Mouse (Mus musculus): Measurements from ENCODE around the gene Gm4450. TPM values are rescaled to one million over a fixed set of nuclear protein-coding genes. Genes with fewer than 3 reads are reported as not detected.

Gene Gm4450
- polyA plus RNA-seq, 1 experiment from 2014 or later, result not detected

- no peak overlapping the region for H3K9ac ChIP-seq
- no peak overlapping the region for H3K4me3 ChIP-seq
- no peaks in the 10 kb centered on the region for H3K9me3 ChIP-seq
- no peaks in the 10 kb centered on the region for H3K4me1 ChIP-seq
- H3K4me2 ChIP-seq (replicated peaks), result no peak overlapping the region
- H3K27me3 ChIP-seq, result peaks cover 6% of the 10 kb centered on the region
- H3K27ac ChIP-seq, result no peak overlapping the region
- no peak for ATAC-seq (ENCODE audit: insufficient number of reproducible peaks, insufficient read depth, low FRiP score, low TSS enrichment)
- no CpG with 5 or more reads among the region's 1 CpGs for WGBS
- no peaks in the 10 kb centered on the region for H3K36me3 ChIP-seq
Observed at GRCm38 (mm10) chr3:98434088-98434816, 22.7 kb downstream of the Gm4450 start.

- peaks cover 38% of the 10 kb centered on the region for H3K27me3 ChIP-seq
- ATAC-seq (ENCODE audit: insufficient number of reproducible peaks, insufficient read depth, low FRiP score, low TSS enrichment), result no peak
- H3K4me2 ChIP-seq (replicated peaks), result no peak overlapping the region
- WGBS, result 23% methylated on average over 8 of the region's 8 CpGs
- peak overlapping the region; percentile 58; the same call in 1 of the 2 replicates for H3K4me3 ChIP-seq
- no peaks in the 10 kb centered on the region for H3K36me3 ChIP-seq
- H3K4me1 ChIP-seq, result peaks cover 14% of the 10 kb centered on the region
- H3K27ac ChIP-seq, result no peak overlapping the region
- no peaks in the 10 kb centered on the region for H3K9me3 ChIP-seq
- H3K9ac ChIP-seq, result no peak overlapping the region
Observed at GRCm38 (mm10) chr3:98428928-98429525, 27.9 kb downstream of the Gm4450 start.

DNA sequence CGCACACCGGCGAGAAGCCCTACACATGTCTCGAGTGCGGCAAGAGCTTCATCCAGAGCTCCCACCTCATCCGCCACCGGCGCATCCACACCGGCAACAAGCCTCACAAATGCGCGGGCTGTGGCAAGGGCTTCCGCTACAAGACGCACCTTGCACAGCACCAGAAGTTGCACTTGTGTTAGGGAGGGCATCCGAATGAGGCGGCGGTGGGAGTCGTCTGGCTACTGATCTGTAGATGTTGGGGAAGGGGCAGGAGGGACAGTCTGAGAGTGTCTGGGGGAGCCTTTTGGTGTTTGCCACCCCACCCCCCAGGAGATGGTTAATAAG lies 28.5 kb downstream of the Gm4450 start:
- no peak overlapping the region for H3K27ac ChIP-seq
- H3K4me2 ChIP-seq (replicated peaks), result peak overlapping the region; percentile 99
- no peak for ATAC-seq (ENCODE audit: insufficient number of reproducible peaks, insufficient read depth, low FRiP score, low TSS enrichment)
- H3K4me1 ChIP-seq, result peaks cover 14% of the 10 kb centered on the region
- no peaks in the 10 kb centered on the region for H3K9me3 ChIP-seq
- no peaks in the 10 kb centered on the region for H3K36me3 ChIP-seq
- H3K9ac ChIP-seq, result peak overlapping the region; percentile 53
- peaks cover 38% of the 10 kb centered on the region for H3K27me3 ChIP-seq
- H3K4me3 ChIP-seq, result peak overlapping the region; percentile 58
- WGBS, result 5% methylated on average over 17 of the region's 17 CpGs

DNA sequence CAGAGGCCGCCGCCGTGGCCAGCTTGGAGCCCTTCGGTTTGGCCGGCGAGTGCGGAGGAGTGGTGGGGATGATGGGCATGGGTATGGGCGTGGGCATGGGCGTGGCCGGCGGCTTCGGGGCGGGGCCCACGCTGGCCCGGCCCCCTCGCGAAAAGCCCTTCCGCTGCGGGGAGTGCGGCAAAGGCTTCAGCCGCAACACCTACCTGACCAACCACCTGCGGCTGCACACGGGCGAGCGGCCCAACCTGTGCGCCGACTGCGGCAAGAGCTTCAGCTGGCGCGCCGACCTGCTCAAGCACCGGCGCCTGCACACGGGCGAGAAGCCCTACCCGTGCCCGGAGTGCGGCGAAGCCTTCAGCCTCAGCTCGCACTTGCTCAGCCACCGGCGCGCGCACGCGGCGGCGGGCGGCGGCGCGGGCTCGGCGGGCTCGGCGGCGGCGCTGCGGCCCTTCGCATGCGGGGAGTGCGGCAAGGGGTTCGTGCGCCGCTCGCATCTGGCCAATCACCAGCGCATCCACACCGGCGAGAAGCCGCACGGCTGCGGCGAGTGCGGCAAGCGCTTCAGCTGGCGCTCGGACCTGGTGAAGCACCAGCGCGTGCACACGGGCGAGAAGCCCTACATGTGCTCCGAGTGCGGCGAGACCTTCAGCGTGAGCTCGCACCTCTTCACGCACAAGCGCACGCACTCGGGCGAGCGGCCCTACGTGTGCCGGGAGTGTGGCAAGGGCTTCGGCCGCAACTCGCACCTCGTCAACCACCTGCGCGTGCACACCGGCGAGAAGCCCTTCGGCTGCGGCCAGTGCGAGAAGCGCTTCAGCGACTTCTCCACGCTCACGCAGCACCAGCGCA lies 29.1 kb downstream of the Gm4450 start:
- peak overlapping the region; percentile 53 for H3K9ac ChIP-seq
- peak overlapping the region; percentile 58 for H3K4me3 ChIP-seq
- H3K4me1 ChIP-seq, result peaks cover 14% of the 10 kb centered on the region
- no peaks in the 10 kb centered on the region for H3K36me3 ChIP-seq
- under 1% methylated on average over 109 of the region's 110 CpGs for WGBS
- peak overlapping the region; percentile 99 for H3K4me2 ChIP-seq (replicated peaks)
- peaks cover 38% of the 10 kb centered on the region for H3K27me3 ChIP-seq
- no peak overlapping the region for H3K27ac ChIP-seq
- H3K9me3 ChIP-seq, result no peaks in the 10 kb centered on the region
- peak; percentile 92 for ATAC-seq (ENCODE audit: insufficient number of reproducible peaks, insufficient read depth, low FRiP score, low TSS enrichment)

DNA sequence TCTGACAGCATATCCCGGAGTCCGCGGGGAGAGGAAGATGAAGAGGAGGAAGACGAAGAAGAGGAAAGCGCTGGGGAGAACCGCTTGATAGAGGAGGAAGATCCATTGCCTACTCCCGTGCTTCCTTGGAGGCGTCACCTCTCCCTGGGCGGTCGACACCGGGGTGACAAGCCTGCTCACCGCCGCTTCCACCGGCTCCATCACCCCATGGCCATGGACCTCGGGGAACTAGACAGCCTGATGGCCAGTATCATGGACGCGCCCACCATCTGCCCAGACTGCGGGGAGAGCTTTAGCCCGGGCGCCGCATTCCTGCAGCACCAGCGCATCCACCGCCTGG lies 29.7 kb downstream of the Gm4450 start:
- Histone ChIP-seq H3K4me1 (peaks cover 14% of the 10 kb centered on the region), H3K9ac (peak overlapping the region; percentile 53), H3K27me3 (peaks cover 38% of the 10 kb centered on the region), H3K4me3 (peak overlapping the region; percentile 58), H3K27ac (no peak overlapping the region), H3K9me3 (no peaks in the 10 kb centered on the region), H3K4me2 (replicated peaks) (peak overlapping the region; percentile 99), H3K36me3 (no peaks in the 10 kb centered on the region)
- 0% methylated on average over 23 of the region's 23 CpGs for WGBS
- no peak; the same call in 1 of the 2 replicates for ATAC-seq (ENCODE audit: insufficient number of reproducible peaks, insufficient read depth, low FRiP score, low TSS enrichment)

DNA sequence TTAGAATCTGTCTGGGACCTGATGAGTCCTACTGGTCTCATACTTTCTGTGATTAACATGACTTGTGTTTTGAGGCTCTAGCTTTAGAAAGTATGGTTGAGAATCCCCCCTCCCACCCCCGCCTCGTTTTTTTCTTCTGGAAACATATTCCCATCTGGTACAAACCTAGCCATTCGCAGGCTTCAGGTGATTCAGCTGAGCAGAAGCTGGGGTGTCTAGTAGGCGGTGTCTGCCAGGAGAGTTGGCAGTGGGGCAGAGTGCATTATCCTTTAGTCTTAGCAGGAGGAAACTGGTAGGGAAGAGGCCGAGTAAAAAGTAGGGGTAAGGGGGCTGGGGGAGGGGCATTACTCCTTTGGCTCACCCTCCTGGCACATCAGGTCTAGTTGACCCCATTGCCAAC lies 30.2 kb downstream of the Gm4450 start:
- H3K4me1 ChIP-seq, result peaks cover 14% of the 10 kb centered on the region
- peak overlapping the region; percentile 99 for H3K4me2 ChIP-seq (replicated peaks)
- H3K27ac ChIP-seq, result no peak overlapping the region
- no peaks in the 10 kb centered on the region for H3K9me3 ChIP-seq
- no peak for ATAC-seq (ENCODE audit: insufficient number of reproducible peaks, insufficient read depth, low FRiP score, low TSS enrichment)
- 50% methylated on average over 5 of the region's 5 CpGs for WGBS
- peak overlapping the region; percentile 53; the same call in 1 of the 2 replicates for H3K9ac ChIP-seq
- peak overlapping the region; percentile 58 for H3K4me3 ChIP-seq
- H3K27me3 ChIP-seq, result peaks cover 38% of the 10 kb centered on the region
- H3K36me3 ChIP-seq, result no peaks in the 10 kb centered on the region

- no peak overlapping the region for H3K4me2 ChIP-seq (replicated peaks)
- H3K4me1 ChIP-seq, result 0 out of 2 replicates have a peak, but pooled peaks cover 7% of the 10 kb centered on the region
- no peaks in the 10 kb centered on the region for H3K9me3 ChIP-seq
- H3K9ac ChIP-seq, result no peak overlapping the region
- H3K27ac ChIP-seq, result no peak overlapping the region
- no peak overlapping the region for H3K4me3 ChIP-seq
- H3K36me3 ChIP-seq, result no peaks in the 10 kb centered on the region
- no peak for ATAC-seq (ENCODE audit: insufficient number of reproducible peaks, insufficient read depth, low FRiP score, low TSS enrichment)
- H3K27me3 ChIP-seq, result peaks cover 18% of the 10 kb centered on the region
- 80% methylated on average over 4 of the region's 4 CpGs for WGBS
Observed at GRCm38 (mm10) chr3:98422926-98423325, 34.0 kb downstream of the Gm4450 start.

DNA sequence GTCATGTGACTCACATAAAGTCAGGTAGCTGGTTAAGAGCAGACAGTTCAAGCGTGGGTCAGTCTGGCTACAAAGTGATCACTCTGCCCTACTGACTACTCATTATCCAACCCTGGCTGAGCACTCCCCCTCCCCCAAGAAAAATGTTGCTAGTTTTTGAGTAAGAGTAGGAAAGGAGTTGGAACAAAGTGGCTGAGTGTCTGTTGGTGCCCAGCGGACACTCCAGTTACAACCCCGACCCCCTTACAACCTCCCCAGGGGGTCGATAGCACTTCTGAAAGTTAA lies 37.2 kb downstream of the Gm4450 start:
- Histone ChIP-seq H3K27me3 (no peaks in the 10 kb centered on the region), H3K9ac (no peak overlapping the region), H3K27ac (no peak overlapping the region), H3K9me3 (no peaks in the 10 kb centered on the region), H3K4me1 (no peaks in the 10 kb centered on the region), H3K36me3 (no peaks in the 10 kb centered on the region), H3K4me2 (replicated peaks) (no peak overlapping the region), H3K4me3 (no peak overlapping the region)
- no peak for ATAC-seq (ENCODE audit: insufficient number of reproducible peaks, insufficient read depth, low FRiP score, low TSS enrichment)
- 52% methylated on average over 4 of the region's 4 CpGs for WGBS

DNA sequence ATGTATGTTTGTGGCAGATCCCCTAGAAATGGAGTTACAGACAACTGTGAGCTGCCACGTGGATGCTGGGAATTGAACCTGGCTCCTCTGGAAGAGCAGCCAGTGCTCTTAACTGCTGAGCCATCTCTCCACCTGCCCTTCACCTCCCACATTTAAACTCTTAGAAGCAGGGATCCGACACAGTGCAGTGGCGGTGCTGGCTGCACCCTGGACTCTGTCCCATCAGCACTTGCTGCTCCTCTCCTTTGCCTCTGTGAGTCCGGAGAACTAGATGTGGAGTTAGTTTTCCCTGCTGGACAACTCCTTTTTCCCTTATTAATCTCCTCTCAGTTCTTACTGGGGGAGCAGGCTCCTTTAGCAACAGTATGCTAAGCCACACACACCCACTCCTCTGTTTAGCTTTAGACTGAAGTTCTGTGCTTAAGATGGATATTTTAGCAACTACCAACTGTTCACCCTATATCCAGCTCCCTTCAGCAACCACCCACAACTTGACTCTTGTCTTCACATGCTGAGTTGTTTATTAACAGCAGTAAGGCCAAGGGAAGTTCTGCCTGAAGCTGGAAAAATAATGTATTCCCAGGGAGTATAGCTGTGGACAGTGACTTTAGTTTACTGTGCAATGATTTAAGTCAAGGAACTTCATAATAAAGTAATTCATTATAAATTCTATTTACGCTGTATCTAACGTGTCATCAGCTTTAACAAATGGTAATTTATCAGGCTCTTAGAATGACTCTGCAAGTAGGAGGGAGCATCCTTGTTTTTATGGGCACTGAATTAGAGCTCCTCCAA lies 37.7 kb downstream of the Gm4450 start:
- no peaks in the 10 kb centered on the region for H3K9me3 ChIP-seq
- 75% methylated on average over 6 of the region's 6 CpGs for WGBS
- no peak for ATAC-seq (ENCODE audit: insufficient number of reproducible peaks, insufficient read depth, low FRiP score, low TSS enrichment)

DNA sequence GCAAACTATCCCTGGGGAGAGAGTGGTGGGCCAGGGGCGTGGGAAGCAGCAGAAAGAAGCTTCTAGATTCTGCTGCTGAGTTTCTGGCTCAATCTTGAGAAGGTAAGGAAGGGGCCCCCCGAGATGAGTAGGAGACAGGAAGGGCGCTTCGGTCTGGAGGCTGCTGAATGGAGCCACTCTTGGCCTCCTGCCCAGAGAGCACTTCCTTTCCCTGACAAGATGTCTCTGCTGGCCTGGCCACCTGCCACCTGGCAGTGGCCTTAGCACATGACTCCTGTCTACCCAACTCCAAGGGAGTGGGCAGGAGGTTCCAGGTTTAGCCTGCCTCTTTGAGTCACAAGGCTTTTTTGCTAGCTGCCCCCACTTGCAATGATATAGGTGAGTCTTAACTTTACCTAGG lies 39.6 kb downstream of the Gm4450 start:
- Histone ChIP-seq H3K4me2 (replicated peaks) (no peak overlapping the region), H3K27me3 (no peaks in the 10 kb centered on the region), H3K36me3 (no peaks in the 10 kb centered on the region), H3K9me3 (no peaks in the 10 kb centered on the region), H3K9ac (no peak overlapping the region), H3K4me3 (no peak overlapping the region), H3K4me1 (no peaks in the 10 kb centered on the region), H3K27ac (no peak overlapping the region)
- no peak; the same call in 1 of the 2 replicates for ATAC-seq (ENCODE audit: insufficient number of reproducible peaks, insufficient read depth, low FRiP score, low TSS enrichment)
- WGBS, result 84% methylated on average over 4 of the region's 4 CpGs

More for the DNA sequence above, 37.7 kb downstream of the Gm4450 start:
- H3K4me3 ChIP-seq, result no peak overlapping the region
- no peak overlapping the region for H3K27ac ChIP-seq
- H3K4me1 ChIP-seq, result no peaks in the 10 kb centered on the region
- no peak overlapping the region for H3K9ac ChIP-seq
- no peak overlapping the region for H3K4me2 ChIP-seq (replicated peaks)
- H3K27me3 ChIP-seq, result no peaks in the 10 kb centered on the region
- H3K36me3 ChIP-seq, result no peaks in the 10 kb centered on the region

DNA sequence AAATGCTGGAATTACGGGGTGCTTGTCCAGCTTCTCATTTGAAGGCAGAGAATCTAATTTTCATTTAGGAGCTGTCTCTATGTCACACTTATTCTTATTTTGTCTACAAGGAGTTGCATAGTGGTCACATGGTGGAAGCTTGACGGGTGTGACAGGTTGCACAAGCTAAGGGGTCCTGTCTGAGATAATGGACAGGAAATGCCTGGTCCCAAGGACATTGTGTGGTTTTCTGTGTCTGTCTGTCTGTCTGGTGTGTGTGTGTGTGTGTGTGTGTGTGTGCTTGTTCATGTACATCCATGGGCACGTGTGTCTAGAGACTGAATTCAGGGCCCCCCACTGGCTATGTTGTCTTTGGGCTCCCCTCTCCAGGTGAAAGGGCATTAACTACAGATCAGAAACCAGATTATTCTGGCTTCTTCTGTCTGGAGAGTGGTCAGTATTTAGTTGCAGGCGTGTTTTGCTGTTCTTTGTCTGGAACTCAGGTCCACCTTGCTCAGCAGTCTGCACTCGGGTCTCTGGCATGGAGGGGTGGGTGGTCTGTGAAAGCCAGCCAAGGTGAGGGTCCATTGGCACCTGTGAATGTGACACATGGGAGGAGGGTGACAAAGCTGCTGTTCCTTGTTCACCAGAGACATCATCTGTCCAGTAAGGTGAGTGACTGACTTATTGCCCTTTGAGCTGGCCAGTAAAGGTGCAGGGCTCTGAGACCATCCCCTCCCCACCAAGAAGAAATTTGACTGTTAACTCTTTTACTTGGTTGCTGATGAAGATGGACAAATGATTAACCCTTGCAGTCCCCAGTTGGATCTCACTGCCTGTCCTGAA lies 40.3 kb downstream of the Gm4450 start:
- H3K4me2 ChIP-seq (replicated peaks), result no peak overlapping the region
- H3K4me1 ChIP-seq, result no peaks in the 10 kb centered on the region
- no peaks in the 10 kb centered on the region for H3K27me3 ChIP-seq
- H3K9ac ChIP-seq, result no peak overlapping the region
- ATAC-seq (ENCODE audit: insufficient number of reproducible peaks, insufficient read depth, low FRiP score, low TSS enrichment), result no peak
- no peak overlapping the region for H3K4me3 ChIP-seq
- WGBS, result 78% methylated on average over 5 of the region's 5 CpGs
- H3K27ac ChIP-seq, result no peak overlapping the region
- H3K9me3 ChIP-seq, result no peaks in the 10 kb centered on the region
- H3K36me3 ChIP-seq, result no peaks in the 10 kb centered on the region

Data from embryonic facial prominence, embryonic 12.5 days (tissue).